Mouse (Mus musculus) heart, postnatal 4 days (tissue): ENCODE results near the gene Rtl3. TPM values are rescaled to one million over a fixed set of nuclear protein-coding genes. Genes with fewer than 3 reads are reported as not detected.

ENCODE experiments used
- DNase-seq: peaks from one replicate; pipeline ENCODE4 v3.0.0; 2021
- total RNA-seq, 2 experiments: library from RNA; stranded (reverse); gene quantifications; 2 replicates each; pipeline ENCODE4 v1.2.3; 2021

Gene Rtl3
- 10 to 100 TPM; 10.1 to 10.3 TPM for total RNA-seq

- DNase-seq, result peak; percentile 9
Measured at GRCm38 (mm10) chrX:106840409-106840808, at the start of gene Rtl3. Gene Rtl3, minus strand, starts transcription at chrX:106840644.

- no peak for DNase-seq
Measured at GRCm38 (mm10) chrX:106872315-106872714, 31.9 kb upstream of the Rtl3 start.

GRCm38 (mm10) chrX:106871894-106872293 lies 31.4 kb upstream of the Rtl3 start:
- no peak for DNase-seq

GRCm38 (mm10) chrX:106871426-106871825 lies 31.0 kb upstream of the Rtl3 start:
- DNase-seq, result no peak

GRCm38 (mm10) chrX:106853523-106854300 lies 13.3 kb upstream of the Rtl3 start:
- DNase-seq, result no peak

- DNase-seq, result peak; percentile 46
Measured at GRCm38 (mm10) chrX:106839591-106839990, 853 bp downstream of the Rtl3 start.

- DNase-seq, result no peak
Measured at GRCm38 (mm10) chrX:106830494-106830893, 9.9 kb downstream of the Rtl3 start.

GRCm38 (mm10) chrX:106809560-106810226 lies 30.8 kb downstream of the Rtl3 start:
- no peak for DNase-seq

- no peak for DNase-seq
Measured at GRCm38 (mm10) chrX:106804387-106804786, 36.1 kb downstream of the Rtl3 start.

- no peak for DNase-seq
Measured at GRCm38 (mm10) chrX:106794686-106795085, 45.8 kb downstream of the Rtl3 start.

Other genes starting within 250 kb of the Rtl3 start
- gene Cysltr1, start 237.0 kb downstream of the Rtl3 start, total RNA-seq, result 1 to 10 TPM; 1.1 to 2.9 TPM
- gene Lpar4, start 80.0 kb upstream of the Rtl3 start, total RNA-seq, result 10 to 100 TPM; 10.8 to 12.6 TPM
- not detected for gene P2ry10, start 247.8 kb upstream of the Rtl3 start, total RNA-seq